Mouse (Mus musculus) heart, postnatal 0 days (tissue): ENCODE measurements at regions not wholly inside any gene's neighbourhood (a gene's known extent, or its start where the extent isn't known, plus 50 kb on each side); places are given as distances from the start of the nearest gene placed in this dataset.

Source experiments
- ATAC-seq: fragments of 200-750 bp; cut with Nextera tagmentation; 2 replicates; pipeline ENCODE4 v1.8.0; 2017; ENCODE audit warnings: low read depth, moderate number of reproducible peaks, moderate library complexity; ENCODE audit not compliant: insufficient read depth
- DNase-seq: peaks from one replicate; pipeline ENCODE4 v3.0.0-alpha.2; 2016; ENCODE audit warnings: low spot score
- H3K27ac ChIP-seq: fragments of 300-500 bp; sonication (generic); 2 replicates; pipeline ENCODE4 v1.5.1; 2014; ENCODE audit warnings: low read depth, mild to moderate bottlenecking
- H3K27me3 ChIP-seq: fragments of 300-500 bp; sonication (generic); 2 replicates; pipeline ENCODE4 v1.6.1; 2014; ENCODE audit warnings: low read length, mixed read lengths; ENCODE audit not compliant: control insufficient read depth, insufficient read depth
- H3K36me3 ChIP-seq: fragments of 300-500 bp; sonication (generic); replicated peaks from 2 replicates; pipeline ENCODE4 v1.6.1; 2014; ENCODE audit warnings: low read length, mixed read lengths; ENCODE audit not compliant: control insufficient read depth, insufficient read depth
- H3K4me1 ChIP-seq: fragments of 300-500 bp; sonication (generic); 2 replicates; pipeline ENCODE4 v1.6.1; 2014; ENCODE audit warnings: antibody characterized with exemption; ENCODE audit not compliant: control insufficient read depth, insufficient read depth
- H3K4me2 ChIP-seq: fragments of 300-500 bp; sonication (generic); 2 replicates; pipeline ENCODE4 v1.6.1; 2014; ENCODE audit warnings: low read depth, mild to moderate bottlenecking, low read length, moderate library complexity
- H3K4me3 ChIP-seq: fragments of 300-500 bp; sonication (generic); 2 replicates; pipeline ENCODE4 v1.5.1; 2014; ENCODE audit warnings: low read depth, low read length
- H3K9ac ChIP-seq: fragments of 300-500 bp; sonication (generic); replicated peaks from 2 replicates; pipeline ENCODE4 v1.6.1; 2014; ENCODE audit warnings: low read depth, low read length, mixed read lengths
- H3K9me3 ChIP-seq: fragments of 300-500 bp; sonication (generic); replicated peaks from 2 replicates; pipeline ENCODE4 v1.6.1; 2016; ENCODE audit warnings: low read length; ENCODE audit not compliant: control insufficient read depth
- CTCF ChIP-seq: IDR thresholded peaks from 2 replicates; pipeline ENCODE4 v1.5.1; 2016; ENCODE audit warnings: antibody characterized with exemption, control low read depth, low read depth
- EP300 ChIP-seq: IDR thresholded peaks from 2 replicates; pipeline ENCODE4 v1.6.1; 2016; ENCODE audit warnings: antibody characterized with exemption, low read depth
- WGBS: fragments of 180-500 bp; shearing (Covaris S2); extraction: QIAGEN DNeasy Blood & Tissue Kit; methylation state at CpG from one replicate; pipeline ENCODE4 v1.1.7; 2014; 5-methylcytosine and 5-hydroxymethylcytosine counted together

- Histone ChIP-seq H3K4me2 (no peak overlapping the region), H3K36me3 (no peaks in the 10 kb centered on the region), H3K4me3 (no peak overlapping the region), H3K4me1 (no peaks in the 10 kb centered on the region), H3K9me3 (no peaks in the 10 kb centered on the region), H3K9ac (no peak overlapping the region), H3K27ac (no peak overlapping the region), H3K27me3 (no peaks in the 10 kb centered on the region)
- TF ChIP-seq EP300 (no peak), CTCF (no peak)
- WGBS, result 69% methylated on average over 1 of the region's 1 CpGs
- no peak for ATAC-seq
- DNase-seq, result no peak
Measured at GRCm38 (mm10) chr6:93537971-93538370, 594.7 kb upstream of the Adamts9 start.

DNA sequence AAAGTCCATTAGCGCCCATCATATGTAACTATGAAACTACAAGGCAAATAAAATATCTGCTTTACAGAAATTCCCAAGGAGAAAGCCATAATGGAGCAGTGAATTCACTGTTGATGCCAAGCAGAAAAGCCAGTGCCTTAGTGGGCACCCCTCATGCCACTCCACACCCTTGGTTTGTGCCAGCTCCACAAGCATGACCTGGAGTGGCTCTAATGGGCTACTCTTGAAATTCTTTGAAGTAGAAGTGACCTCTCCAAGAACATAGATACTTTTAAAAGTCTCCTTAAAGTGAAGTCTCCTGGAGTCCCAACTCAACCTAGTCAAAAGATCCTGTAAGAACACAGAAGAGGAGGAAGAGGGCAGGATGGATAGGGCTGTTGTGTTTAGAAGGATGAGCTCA is 593.8 kb upstream of the Adamts9 start:
- Histone ChIP-seq H3K4me2 (no peak overlapping the region), H3K36me3 (no peaks in the 10 kb centered on the region), H3K27ac (no peak overlapping the region), H3K9me3 (no peaks in the 10 kb centered on the region), H3K9ac (no peak overlapping the region), H3K4me3 (no peak overlapping the region), H3K27me3 (no peaks in the 10 kb centered on the region), H3K4me1 (no peaks in the 10 kb centered on the region)
- DNase-seq (no peak), ATAC-seq (no peak)
- TF ChIP-seq CTCF (no peak), EP300 (no peak)
- WGBS, result 95% methylated on average over 1 of the region's 1 CpGs

- Histone ChIP-seq H3K27me3 (no peaks in the 10 kb centered on the region), H3K4me2 (no peak overlapping the region), H3K9ac (no peak overlapping the region), H3K9me3 (no peaks in the 10 kb centered on the region), H3K4me3 (no peak overlapping the region), H3K4me1 (no peaks in the 10 kb centered on the region), H3K36me3 (no peaks in the 10 kb centered on the region), H3K27ac (no peak overlapping the region)
- TF ChIP-seq EP300 (no peak), CTCF (no peak)
- DNase-seq (no peak), ATAC-seq (no peak)
- WGBS, result 68% methylated on average over 2 of the region's 2 CpGs
Measured at GRCm38 (mm10) chr6:93513818-93514217, 570.5 kb upstream of the Adamts9 start.

- WGBS, result 57% methylated on average over 1 of the region's 1 CpGs
- H3K4me1 ChIP-seq, result no peaks in the 10 kb centered on the region
- H3K27ac ChIP-seq, result no peak overlapping the region
- TF ChIP-seq EP300 (no peak), CTCF (peak; percentile 33)
- DNase-seq, result no peak
- H3K4me3 ChIP-seq, result no peak overlapping the region
- H3K9ac ChIP-seq, result no peak overlapping the region
- H3K36me3 ChIP-seq, result no peaks in the 10 kb centered on the region
- no peak for ATAC-seq
- no peaks in the 10 kb centered on the region for H3K9me3 ChIP-seq
- H3K27me3 ChIP-seq, result no peaks in the 10 kb centered on the region
- no peak overlapping the region for H3K4me2 ChIP-seq
Measured at GRCm38 (mm10) chr6:93509857-93510256, 566.6 kb upstream of the Adamts9 start.

- H3K27ac ChIP-seq, result no peak overlapping the region
- no peaks in the 10 kb centered on the region for H3K9me3 ChIP-seq
Measured at GRCm38 (mm10) chr6:93497824-93498223, 554.5 kb upstream of the Adamts9 start.

GRCm38 (mm10) chr6:93488441-93488955 is 545.2 kb upstream of the Adamts9 start:
- Histone ChIP-seq H3K4me2 (no peak overlapping the region), H3K36me3 (no peaks in the 10 kb centered on the region), H3K27ac (no peak overlapping the region), H3K9me3 (no peaks in the 10 kb centered on the region), H3K9ac (no peak overlapping the region), H3K4me3 (no peak overlapping the region), H3K27me3 (no peaks in the 10 kb centered on the region), H3K4me1 (no peaks in the 10 kb centered on the region)
- WGBS, result 70% methylated on average over 2 of the region's 2 CpGs
- no peak for TF ChIP-seq CTCF
- no peak for TF ChIP-seq EP300
- DNase-seq, result peak; percentile 7
- no peak for ATAC-seq

More at GRCm38 (mm10) chr6:93497824-93498223, 554.5 kb upstream of the Adamts9 start:
- no peaks in the 10 kb centered on the region for H3K27me3 ChIP-seq
- H3K4me1 ChIP-seq, result peaks cover 3% of the 10 kb centered on the region; the same call in 1 of the 2 replicates
- H3K4me3 ChIP-seq, result no peak overlapping the region
- no peak overlapping the region for H3K9ac ChIP-seq
- no peaks in the 10 kb centered on the region for H3K36me3 ChIP-seq
- H3K4me2 ChIP-seq, result no peak overlapping the region
- no peak for TF ChIP-seq EP300
- no peak for TF ChIP-seq CTCF
- ATAC-seq (peak; percentile 67), DNase-seq (peak; percentile 31)
- WGBS, result 9% methylated on average over 4 of the region's 4 CpGs
